Mouse (Mus musculus): ENCODE measurements around the gene Dnpep. TPM values are rescaled to one million over a fixed set of nuclear protein-coding genes. Genes with fewer than 3 reads are reported as not detected.

The Dnpep gene
- polyA plus RNA-seq (2012; rRNA removed; ENCODE audit: low replicate concordance), result 152 and 178 TPM in 2 replicates

DNA sequence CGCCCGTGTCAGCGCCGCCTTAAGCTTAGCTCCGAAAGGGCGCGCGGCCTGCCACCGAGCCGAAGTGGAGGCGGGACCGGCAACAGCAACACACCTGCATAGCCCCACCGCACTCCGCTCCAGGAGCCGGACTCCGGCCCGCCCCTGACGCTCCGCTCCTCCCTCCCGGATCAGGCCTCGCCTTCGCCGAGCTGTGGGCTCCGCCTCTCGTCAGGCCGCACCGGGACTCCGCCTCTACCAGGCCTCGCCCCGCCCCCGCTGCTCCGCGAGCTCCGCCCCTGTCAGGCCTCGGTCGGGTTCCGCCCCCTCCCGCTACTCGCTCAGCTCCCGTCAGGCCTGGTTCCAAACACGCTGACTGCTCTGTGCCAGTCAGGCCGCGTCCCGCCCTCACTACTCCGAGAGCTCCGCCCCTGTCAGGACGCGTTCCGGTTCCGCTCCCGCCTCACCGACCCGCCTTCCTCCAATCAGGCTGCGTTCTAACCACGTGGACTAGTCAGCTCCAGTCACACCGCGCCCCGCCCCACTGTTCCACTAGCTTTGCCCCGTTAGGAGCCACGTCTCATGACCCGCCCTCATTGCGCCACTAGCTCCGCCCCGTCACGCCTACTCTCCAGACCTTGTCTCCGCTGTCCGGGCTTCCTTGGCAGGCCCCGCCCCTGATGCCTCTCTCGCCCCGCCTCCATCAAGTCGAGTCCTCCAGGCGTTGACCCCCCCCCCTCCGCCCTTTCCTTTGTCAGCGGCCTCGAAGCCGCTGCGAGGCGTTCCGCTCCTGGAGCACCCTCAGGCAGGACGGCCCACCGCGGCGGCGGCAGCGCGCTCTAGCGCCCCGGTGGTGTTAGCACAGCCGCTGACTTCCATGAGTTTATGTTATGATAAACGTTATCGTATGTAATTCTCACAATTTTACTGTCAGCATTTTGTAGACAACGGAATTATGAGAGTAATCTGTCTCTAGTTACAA, at the start of gene Dnpep:
TSS of gene Dnpep (minus strand) at position 750 of the 961 bp plus-strand sequence.

DNA sequence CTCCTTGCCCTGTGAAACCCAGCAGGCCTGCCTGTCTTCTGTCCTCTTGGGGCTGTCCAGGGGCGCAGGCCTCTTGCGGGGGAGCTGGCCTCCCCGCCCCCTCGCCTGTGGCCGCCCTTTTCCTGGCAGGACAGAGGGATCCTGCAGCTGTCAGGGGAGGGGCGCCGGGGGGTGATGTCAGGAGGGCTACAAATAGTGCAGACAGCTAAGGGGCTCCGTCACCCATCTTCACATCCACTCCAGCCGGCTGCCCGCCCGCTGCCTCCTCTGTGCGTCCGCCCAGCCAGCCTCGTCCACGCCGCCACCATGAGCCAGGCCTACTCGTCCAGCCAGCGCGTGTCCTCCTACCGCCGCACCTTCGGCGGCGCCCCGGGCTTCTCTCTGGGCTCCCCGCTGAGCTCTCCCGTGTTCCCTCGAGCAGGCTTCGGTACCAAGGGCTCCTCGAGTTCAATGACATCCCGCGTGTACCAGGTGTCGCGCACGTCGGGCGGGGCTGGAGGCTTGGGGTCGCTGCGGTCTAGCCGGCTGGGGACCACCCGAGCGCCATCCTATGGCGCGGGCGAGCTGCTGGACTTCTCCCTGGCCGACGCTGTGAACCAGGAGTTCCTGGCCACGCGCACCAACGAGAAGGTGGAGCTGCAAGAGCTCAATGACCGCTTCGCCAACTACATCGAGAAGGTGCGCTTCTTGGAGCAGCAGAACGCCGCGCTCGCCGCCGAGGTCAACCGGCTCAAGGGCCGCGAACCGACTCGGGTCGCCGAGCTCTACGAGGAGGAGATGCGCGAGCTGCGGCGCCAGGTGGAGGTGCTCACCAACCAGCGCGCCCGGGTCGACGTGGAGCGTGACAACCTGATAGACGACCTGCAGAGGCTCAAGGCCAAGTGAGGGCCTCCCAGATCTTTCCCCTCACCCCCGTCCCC, 42.6 kb upstream of the Dnpep start, which contains the start of gene Des:
TSS of gene Des (plus strand) at position 218 of the 920 bp plus-strand sequence.

DNA sequence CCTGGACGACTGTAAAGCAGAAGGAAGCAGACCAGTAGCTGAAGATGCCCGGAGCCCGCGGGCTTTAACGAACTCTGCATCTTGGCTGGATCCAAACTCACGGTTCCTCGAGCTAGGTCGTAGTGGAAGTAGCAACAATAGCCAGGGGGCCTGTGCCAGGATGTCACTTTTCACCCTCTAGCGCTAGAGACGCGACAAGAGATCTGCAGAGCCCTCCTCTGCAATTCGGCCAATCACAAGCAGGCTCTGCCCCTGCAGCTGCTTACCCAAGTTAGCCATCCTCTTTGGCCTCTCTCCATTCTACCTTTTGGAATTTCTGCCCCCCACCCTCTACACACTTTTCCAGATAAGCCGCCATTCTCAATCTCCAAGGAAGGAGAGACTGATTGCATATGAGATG, 39.6 kb downstream of the Dnpep start, which contains the start of gene Resp18:
TSS of gene Resp18 (minus strand) at position 188 of the 400 bp plus-strand sequence.

DNA sequence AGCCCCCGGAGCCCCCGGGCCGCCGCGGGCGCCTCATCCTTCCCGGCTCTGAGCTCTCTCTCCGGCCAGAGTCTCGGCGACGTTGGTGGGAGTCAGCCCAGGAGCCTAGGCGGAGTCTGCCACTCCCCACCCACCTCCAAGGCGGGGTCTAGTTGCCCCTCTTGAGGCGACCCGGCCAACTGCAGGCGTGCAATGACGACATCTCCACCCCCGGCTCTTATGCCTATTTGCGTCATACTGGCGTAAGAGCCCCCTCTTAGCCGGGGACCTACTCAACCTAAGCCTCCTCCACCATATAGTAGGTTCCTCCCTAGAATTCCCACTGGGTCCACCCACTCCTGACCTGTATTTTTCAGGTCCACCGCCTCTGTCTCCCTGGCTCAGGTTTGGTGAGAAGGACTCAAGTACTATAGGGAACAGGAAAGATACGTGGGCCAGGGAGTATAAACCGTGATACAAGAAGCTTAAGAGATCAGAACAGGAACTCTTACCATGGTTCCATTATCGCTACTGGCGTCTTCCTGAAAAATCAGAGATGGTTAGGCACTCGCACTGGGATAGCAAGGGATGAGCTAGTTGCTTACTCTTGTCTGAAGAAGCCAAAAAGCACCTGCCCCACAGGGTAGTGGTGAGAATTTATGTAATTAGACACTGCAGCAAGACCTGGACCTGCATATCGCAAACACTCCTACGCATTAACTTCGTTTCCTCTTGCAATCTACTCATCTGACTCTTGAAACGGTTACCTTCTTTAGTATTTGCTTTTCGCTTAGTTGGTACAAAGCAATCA, 53.5 kb downstream of the Dnpep start, which contains the start of gene Ptprn:
TSS of gene Ptprn (minus strand) at position 412 of the 790 bp plus-strand sequence.

Other genes starting within 250 kb of the Dnpep start
- 3.5 and 6.6 TPM in 2 replicates for gene Nhej1, start 192.8 kb downstream of the Dnpep start, polyA plus RNA-seq (2012; rRNA removed; ENCODE audit: low replicate concordance)
- gene Slc23a3, start 184.1 kb downstream of the Dnpep start, polyA plus RNA-seq (2012; rRNA removed; ENCODE audit: low replicate concordance), result 0.43 and 1.3 TPM in 2 replicates
- 47.3 and 55.4 TPM in 2 replicates for gene Cnppd1, start 175.3 kb downstream of the Dnpep start, polyA plus RNA-seq (2012; rRNA removed; ENCODE audit: low replicate concordance)
- gene Retreg2, start 175.2 kb downstream of the Dnpep start, polyA plus RNA-seq (2012; rRNA removed; ENCODE audit: low replicate concordance), result 100 and 133 TPM in 2 replicates
- gene Zfand2b, start 149.3 kb downstream of the Dnpep start, polyA plus RNA-seq (2012; rRNA removed; ENCODE audit: low replicate concordance), result 65.1 and 66.9 TPM in 2 replicates
- gene Abcb6, start 137.6 kb downstream of the Dnpep start, polyA plus RNA-seq (2012; rRNA removed; ENCODE audit: low replicate concordance), result 32.2 and 39.4 TPM in 2 replicates
- 18.2 and 25.3 TPM in 2 replicates for gene Ankzf1, start 125.8 kb downstream of the Dnpep start, polyA plus RNA-seq (2012; rRNA removed; ENCODE audit: low replicate concordance)
- gene Atg9a, start 125.8 kb downstream of the Dnpep start, polyA plus RNA-seq (2012; rRNA removed; ENCODE audit: low replicate concordance), result 62.4 and 75.2 TPM in 2 replicates
- 23.9 and 39.1 TPM in 2 replicates for gene Glb1l, start 107.2 kb downstream of the Dnpep start, polyA plus RNA-seq (2012; rRNA removed; ENCODE audit: low replicate concordance)
- gene Stk16, start 107.2 kb downstream of the Dnpep start, polyA plus RNA-seq (2012; rRNA removed; ENCODE audit: low replicate concordance), result 186 and 199 TPM in 2 replicates
- gene Tuba4a, start 98.1 kb downstream of the Dnpep start, polyA plus RNA-seq (2012; rRNA removed; ENCODE audit: low replicate concordance), result 15.5 and 34.7 TPM in 2 replicates
- not detected in 2 replicates for gene A630095N17Rik, start 85.9 kb downstream of the Dnpep start, polyA plus RNA-seq (2012; rRNA removed; ENCODE audit: low replicate concordance)
- gene Dnajb2, start 81.6 kb downstream of the Dnpep start, polyA plus RNA-seq (2012; rRNA removed; ENCODE audit: low replicate concordance), result 42.8 TPM in 2 replicates
- 0.04 TPM in 2 replicates for gene Ptprn, start 53.5 kb downstream of the Dnpep start, polyA plus RNA-seq (2012; rRNA removed; ENCODE audit: low replicate concordance)
- not detected in 2 replicates for gene Resp18, start 39.6 kb downstream of the Dnpep start, polyA plus RNA-seq (2012; rRNA removed; ENCODE audit: low replicate concordance)
- gene Des, start 42.3 kb upstream of the Dnpep start, polyA plus RNA-seq (2012; rRNA removed; ENCODE audit: low replicate concordance), result 47.0 and 310 TPM in 2 replicates
- 20.5 and 125 TPM in 2 replicates for gene Speg, start 57.3 kb upstream of the Dnpep start, polyA plus RNA-seq (2012; rRNA removed; ENCODE audit: low replicate concordance)
- gene Gmppa, start 117.9 kb upstream of the Dnpep start, polyA plus RNA-seq (2012; rRNA removed; ENCODE audit: low replicate concordance), result 134 and 167 TPM in 2 replicates
- gene Asic4, start 132.4 kb upstream of the Dnpep start, polyA plus RNA-seq (2012; rRNA removed; ENCODE audit: low replicate concordance), result 0.09 and 0.51 TPM in 2 replicates
- 83.3 and 185 TPM in 2 replicates for gene Chpf, start 161.3 kb upstream of the Dnpep start, polyA plus RNA-seq (2012; rRNA removed; ENCODE audit: low replicate concordance)
- gene Tmem198, start 161.5 kb upstream of the Dnpep start, polyA plus RNA-seq (2012; rRNA removed; ENCODE audit: low replicate concordance), result 2.2 and 3.9 TPM in 2 replicates
- gene Obsl1, start 188.5 kb upstream of the Dnpep start, polyA plus RNA-seq (2012; rRNA removed; ENCODE audit: low replicate concordance), result 15.6 and 98.4 TPM in 2 replicates
- gene Inha, start 189.1 kb upstream of the Dnpep start, polyA plus RNA-seq (2012; rRNA removed; ENCODE audit: low replicate concordance), result 4.4 and 20.8 TPM in 2 replicates
- 21.2 and 34.0 TPM in 2 replicates for gene Stk11ip, start 203.5 kb upstream of the Dnpep start, polyA plus RNA-seq (2012; rRNA removed; ENCODE audit: low replicate concordance)
- gene Slc4a3, start 228.3 kb upstream of the Dnpep start, polyA plus RNA-seq (2012; rRNA removed; ENCODE audit: low replicate concordance), result 18.1 and 52.3 TPM in 2 replicates